Mouse (Mus musculus) cerebellum, adult 8-10 months (tissue): ENCODE results near the gene Ankub1.

Experiments used
- DNase-seq: peaks from one replicate; pipeline ENCODE4 v3.0.0; 2022

The Ankub1 gene

DNA sequence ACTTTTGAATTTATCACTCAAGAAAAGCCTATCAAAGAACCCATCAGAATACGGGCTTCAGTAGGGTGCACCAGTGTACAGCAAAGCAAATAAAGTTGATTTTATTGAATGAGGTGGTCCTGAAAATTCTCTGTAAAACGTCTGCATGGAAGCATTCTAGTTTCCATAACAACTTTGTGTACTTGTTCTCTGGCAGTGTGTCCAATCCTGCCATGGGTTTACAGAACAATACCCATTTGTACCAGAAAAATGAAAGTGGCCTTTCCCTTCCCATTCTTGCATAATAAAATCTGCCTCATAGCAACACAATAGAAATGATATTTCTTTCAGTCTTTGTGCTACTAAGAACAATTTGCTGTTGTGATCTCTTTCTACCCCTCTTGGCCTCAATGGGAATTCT is at the start of gene Ankub1:
Gene Ankub1, minus strand, starts transcription at position 81 of the 400 bp plus-strand sequence.
- DNase-seq, result no peak

DNA sequence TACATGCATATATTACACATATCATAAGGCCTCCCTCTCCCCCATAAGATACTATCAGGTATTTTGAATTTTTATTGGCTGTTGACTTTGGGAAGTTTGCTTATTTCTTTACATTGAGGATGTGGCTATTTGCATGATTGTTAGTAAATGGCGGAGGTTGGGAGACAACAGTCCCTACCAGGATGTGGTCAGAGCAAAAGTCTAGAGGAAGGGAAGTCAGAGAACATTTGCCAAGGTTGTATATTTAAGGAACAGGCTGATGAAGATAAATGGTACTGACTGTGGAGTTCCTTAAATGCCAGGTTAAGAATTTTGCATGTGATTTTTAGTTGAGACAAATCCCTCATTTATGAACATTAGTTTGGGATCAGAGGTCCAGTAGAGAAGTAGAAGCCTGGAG is 47.2 kb upstream of the Ankub1 start:
- DNase-seq, result no peak

DNA sequence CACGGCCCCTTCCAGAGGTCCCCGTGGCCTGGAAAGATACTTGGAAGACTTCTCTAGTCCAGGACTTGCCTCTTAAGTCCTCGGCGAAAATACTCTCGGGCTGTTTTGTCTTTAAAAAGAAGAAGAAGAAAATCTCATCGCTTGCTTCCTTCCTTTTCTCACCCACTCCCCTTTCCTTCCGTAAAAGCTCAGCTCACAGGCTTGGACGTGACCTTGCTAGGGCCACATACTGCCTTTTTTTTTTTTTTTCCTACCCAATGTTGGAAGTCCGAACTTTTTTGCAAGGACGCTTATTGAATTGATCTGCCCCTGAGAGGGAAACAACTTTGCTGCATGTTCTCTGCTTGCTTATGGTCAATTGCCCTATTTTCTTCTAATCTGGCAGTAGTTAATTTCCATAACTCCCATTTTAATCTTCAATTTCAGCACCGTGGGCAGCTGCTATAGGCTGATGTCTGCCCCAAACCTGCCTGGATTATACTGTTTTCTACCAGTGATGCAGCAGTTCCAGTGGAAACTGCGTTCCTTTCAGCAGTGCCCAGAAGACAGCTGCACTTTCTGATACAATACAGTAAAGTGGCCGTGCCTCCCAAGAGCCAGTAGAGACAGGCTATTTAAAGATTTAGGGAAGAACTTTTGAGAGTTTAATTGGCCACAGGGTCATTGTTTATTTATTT is 44.0 kb upstream of the Ankub1 start:
- no peak for DNase-seq

DNA sequence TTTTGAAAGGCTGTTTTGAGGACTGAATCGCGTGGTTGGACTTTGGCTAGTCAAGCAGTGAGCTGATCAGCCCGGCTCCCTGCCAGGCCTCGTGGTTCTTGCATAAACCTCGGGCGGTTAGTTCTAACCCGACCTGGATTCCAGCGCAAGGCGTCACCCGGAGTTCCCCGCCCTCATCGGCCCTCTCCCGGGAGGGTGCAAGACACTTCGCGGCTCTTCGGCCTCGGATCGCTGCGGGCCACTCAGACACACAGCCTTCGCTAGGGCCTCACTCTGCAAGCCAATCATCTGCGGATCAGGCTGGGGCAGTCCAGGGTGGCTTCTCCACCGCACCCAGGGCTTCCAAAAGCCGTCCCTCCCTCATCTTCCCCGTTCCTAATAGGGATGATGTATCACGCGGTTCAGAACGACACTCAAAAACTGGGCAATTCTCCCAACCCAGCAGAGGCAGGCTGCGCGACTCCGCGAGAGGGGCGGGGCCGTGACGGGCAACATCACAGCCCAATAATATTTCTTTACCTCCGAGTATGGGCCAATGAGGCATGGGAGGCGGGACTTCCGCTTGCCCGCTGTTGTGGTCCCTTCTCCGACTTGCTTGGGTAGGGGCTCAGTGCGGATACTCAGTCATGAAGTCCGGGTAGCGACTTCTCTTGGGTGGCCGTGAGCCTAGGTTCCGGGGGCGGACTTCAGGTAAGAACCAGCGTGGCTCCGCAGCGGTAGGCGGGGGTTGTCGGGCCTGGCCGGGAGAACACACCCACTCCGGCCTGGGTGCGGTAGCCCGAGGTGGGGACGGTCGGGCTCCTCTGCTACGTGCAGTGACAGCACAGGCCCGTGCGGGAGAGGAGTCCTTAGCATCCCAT is 43.1 kb upstream of the Ankub1 start, which contains the start of gene Rnf13:
Gene Rnf13, plus strand, starts transcription at position 552 of the 860 bp plus-strand sequence.
- peak; percentile 96 for DNase-seq

DNA sequence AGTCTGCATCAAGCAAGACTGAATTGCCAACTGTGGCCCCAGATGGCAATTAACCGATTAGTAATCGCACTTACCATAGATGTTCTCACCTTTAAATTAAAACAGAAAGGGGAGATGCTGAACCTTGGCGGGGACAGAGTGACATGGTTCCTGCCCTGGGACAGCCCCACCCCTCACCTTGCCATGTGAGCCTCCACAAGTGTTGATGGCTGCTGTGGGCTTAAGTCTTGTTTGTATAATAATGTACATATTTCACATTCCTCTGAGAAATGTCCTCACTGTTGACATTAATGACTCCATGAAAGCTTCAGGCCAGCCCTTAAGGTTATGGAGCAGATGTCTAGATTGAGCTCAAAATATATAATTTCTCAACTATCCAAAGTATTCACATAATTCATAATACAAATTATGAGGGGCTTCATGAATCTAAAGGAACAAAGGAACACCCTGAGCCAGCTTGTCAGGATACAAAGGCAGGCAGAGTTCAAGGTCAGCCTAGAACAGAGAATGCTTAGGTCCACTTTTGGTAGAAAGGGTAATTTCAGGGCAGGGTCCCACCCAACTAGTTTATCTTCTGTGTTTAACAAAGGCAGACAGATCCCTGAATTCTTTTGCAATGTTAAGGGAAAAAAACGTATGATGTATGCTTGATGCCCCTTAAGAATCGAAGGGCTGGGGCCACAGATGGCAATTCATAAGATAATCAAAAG is 39.8 kb upstream of the Ankub1 start:
- no peak for DNase-seq

DNA sequence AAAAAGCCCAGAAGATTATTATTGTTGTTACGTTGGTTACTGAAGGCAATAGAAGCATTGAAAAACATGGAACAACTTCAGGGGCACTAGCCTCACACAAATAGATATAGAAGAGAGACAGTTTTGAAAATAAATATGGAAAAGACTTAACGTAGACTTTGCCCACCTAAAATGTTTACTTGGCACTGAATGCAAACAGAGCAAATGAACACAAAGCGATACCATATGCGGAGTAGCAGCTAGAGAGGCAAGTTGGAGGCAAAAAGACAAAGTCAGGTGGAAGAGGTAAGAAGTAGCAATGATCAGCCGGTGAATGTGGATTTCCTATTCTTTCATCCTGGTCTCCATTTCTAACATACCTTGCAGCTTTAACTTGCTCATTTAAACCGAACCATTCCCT is 21.6 kb upstream of the Ankub1 start:
- no peak for DNase-seq

DNA sequence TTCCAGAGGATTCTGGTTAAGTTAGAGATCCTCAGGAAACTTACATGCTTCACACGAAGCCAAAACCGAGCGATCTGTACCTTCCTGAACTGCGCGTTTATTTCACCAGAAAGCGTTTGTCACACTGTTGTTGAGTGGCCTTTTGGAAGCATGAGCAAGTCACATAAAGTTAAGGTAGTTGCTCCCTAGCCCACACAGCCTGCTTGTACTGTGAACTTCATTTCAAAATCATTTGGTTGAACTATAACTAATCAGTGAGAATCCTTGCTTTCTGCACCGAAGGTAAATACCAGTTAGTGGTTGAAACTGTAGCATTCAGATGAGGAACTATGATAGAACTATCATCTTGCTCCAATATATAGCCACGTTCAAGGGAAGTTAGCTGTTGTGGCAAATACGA is 4.2 kb upstream of the Ankub1 start:
- no peak for DNase-seq

DNA sequence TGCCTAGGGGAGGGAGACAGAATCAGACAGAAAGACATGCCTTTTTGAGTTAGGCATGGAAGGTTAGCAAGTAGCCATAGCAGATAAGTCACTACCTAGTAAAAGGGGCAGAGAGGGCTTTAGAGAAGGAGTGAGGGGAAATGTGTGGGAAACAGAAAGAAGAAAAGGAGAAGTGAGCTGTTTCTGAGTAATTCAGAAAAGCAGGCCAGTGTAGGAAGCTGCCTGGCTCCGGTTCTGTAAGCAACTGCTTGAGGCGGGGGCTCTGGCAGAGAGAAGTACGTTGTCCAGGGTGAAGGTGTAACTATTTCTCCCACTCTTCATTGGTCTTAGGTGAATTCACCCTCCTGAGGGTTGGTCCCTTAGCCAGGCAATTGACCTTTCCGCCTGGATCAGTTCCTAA is 3.6 kb upstream of the Ankub1 start:
- DNase-seq, result no peak

DNA sequence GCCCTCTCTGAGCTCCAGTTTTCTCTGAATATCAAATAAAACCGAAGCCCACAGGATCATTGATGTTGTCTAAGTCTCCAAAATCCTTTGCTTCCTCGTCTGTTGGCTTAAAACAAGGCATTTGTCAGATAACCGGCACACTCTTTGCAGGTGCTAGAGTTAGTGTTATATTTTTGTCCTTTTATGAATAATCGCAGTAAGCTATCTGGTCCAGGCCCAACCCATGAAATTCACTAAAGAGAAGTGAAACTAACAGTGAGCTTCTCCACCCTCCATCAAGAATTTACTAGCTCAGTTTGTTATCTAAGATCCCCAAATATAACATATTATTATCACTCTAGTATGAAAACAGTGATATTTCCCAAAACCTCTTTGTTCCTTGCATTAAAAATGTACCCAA is 827 bp downstream of the Ankub1 start:
- no peak for DNase-seq

DNA sequence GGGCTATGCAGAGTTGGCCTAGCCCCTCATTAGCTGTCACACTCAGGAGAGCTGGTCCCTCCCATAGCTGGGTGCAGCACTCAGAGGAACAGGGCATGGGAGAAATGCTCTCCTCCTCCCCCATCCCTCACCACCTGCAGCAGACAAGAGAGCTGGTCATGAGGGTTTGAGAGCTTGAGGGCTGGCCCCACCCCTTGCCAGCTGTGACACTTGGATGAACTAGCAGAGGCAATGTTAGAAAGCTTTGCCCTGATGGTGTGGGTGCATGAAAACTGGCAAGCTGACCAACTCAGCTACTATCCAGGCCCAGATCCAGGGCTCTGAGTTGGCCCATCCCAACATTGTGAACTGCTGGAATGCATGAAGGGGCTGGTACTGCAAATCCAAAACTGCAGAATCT is 14.8 kb downstream of the Ankub1 start:
- no peak for DNase-seq

DNA sequence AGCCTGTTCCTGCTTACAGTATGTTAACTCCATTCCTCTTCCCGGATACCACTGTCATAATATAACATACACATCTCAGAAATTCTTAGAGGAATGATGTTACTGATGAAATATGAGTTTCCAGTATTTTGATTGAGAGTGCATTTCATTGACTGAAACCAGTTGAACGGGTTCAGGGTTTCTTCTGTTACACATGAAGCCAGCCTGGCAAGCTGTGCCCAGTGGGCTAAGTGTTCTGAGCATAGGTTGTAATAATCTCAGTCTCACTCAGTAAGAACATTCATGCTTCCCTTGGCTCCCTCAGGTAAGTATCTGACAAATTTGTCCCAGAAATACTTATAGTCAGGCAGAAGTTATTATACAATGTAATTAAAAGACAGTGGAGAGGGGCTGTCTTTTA is 18.5 kb downstream of the Ankub1 start:
- DNase-seq, result no peak

DNA sequence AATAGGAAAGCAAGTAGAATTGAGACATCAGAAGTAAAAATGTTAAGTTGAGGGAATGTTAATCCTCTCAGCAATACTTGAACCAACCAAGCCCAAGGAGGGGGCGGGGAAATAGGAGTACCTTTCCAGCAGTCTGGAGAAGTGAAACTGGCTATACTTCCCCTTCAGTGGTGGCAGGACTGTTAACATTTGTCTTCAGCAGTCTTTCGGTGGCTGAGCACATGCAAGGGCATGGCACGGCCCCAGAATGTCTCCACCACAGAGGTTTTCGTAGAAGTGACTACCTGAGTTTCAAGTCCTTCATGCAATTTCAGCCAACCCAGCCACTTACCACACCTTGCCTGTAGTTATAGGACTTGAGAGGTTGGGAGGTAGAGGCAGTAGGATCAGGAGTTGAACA is 19.0 kb downstream of the Ankub1 start:
- DNase-seq, result no peak

DNA sequence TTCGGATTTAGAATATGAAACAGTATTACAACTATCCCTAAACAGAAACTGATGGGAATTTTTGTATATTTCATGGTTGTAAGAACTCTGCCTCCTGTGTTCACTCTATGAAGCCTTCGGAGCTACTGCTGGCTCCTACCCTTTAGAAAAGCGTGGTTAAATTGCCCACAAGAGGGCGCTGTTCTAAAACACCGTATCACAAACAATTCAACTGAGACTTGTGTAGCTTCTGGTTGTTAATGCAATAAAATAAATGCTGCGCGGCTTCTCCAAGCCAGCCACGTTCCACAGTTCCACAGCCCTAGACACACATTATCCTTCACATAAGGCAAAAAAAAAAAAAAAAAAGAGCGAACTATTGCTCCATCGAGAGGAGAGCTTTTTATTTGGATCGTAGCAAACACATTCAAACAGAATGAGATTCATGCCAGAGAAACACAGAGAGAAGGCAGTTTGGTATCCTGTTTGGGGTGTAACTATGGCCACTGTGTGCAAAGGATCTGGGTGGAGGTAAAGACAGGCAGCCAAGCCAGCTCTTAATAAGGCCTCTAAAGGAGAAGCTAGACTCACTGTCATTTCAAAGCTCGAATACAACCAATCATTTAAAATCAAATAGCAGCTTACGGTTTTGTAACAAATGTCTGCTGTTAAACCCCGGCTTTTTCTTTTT is 25.4 kb downstream of the Ankub1 start:
- peak; percentile 69 for DNase-seq

DNA sequence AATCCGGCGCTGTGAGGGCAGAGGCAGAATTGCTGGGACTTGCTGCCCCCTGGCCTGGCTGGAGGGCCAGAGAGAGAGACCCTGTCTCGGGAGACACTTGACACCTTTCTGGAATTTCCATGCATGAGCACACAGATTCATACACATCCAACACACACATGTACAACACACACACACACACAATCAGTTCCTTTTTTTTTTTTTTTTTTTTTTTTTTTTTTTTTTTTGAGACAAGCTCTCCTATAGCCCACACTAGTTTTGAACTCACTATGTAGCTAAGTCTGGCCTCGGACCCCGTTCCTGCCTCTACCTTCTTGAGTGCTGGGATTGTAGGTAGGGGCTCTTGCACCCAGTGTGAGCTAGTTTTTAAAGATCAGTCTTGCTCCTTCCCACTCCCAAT is 26.7 kb downstream of the Ankub1 start:
- DNase-seq, result no peak

DNA sequence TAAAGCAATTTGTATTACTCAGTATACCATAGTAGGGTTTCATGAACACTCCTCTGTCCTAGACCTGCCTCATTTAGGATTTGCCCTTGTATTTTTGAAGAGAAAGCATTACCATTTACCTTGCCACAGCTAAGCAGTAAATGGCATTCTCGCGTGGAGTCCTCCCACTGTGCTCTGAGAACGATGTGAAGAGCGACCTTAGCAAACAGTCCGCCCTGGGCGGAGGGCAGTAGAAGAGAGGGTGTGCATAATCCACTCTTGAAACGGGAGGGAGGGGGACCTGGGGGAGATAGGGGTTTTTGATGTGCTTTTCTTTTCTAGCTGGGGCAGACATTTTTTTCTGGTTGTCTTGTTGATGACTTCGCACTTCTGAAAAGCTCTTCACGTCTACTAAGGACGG is 27.9 kb downstream of the Ankub1 start:
- no peak for DNase-seq

DNA sequence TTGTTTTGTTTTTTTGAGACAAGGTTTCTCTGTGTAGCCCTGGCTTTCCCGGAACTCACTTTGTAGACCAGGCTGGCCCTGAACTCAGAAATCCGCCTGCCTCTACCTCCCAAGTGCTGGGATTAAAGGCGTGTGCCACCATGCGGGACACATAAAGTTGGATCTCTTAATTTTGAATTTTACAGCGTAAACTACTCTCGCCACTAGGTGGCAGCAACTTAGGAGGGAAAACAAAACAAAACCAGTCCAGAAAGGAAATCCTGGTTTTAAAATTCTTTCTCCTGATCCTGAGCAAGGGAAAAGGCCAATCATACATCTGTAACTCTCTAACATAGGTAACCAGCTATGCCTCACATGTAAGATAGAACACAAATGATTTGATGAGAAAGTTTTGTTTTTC is 28.9 kb downstream of the Ankub1 start:
- DNase-seq, result peak; percentile 36

DNA sequence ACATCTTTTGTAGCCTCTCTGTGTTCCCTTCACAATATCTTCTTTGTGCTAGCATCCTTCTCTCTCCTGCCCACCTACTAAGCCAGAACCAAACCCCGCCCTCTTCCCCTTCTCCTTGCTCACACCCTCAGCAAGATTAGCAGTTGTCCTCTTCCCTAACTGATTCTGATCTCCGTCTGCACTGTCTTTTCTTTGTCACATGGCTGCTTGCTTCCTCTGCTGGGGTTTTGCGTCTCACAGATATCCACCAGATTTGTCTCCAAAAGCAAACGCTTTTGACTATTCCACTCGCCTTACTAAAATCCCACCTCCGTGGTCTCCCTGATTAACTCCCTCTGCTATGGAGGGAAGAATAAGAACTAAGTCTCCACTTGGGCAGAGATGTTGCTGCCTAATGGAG is 34.0 kb downstream of the Ankub1 start:
- no peak for DNase-seq

DNA sequence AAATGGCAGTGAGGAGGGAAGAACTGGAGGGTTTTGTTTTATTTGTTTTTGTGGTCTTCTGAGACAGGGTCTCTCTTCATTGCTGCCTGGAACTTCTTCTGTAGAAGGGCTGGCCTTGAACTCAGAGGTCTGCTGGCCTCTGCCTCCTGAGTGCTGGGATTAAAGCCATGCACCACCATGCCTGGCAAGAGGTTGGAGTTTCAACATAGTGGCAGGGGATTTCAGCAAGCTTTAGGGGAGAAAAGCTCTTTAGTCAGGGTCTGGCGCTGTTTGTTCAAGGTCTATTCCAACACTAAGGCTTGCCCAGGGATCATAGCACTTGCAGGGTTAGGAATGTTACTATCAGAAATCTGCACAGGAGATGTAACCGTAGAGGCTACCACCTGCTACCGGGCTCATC is 39.0 kb downstream of the Ankub1 start:
- DNase-seq, result no peak

DNA sequence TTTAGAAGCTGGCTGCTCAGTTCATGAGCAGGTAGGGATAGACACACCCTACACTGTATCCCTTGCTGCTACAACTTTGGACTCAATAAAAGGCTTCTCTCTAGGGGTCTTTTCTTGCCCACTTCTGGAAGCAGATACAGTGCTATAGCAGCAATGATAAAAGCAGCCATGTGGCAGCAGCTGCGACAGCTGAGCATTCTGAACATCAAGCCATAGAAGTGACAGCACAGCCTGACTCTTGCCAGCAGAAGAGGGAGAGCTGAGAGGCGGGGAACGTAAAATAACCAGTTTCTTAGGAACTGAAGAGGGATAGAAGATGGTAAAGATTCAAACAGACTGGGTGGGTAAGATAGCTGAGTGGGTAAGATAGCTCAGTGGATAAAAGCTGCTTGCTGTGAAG is 40.1 kb downstream of the Ankub1 start:
- DNase-seq, result no peak

DNA sequence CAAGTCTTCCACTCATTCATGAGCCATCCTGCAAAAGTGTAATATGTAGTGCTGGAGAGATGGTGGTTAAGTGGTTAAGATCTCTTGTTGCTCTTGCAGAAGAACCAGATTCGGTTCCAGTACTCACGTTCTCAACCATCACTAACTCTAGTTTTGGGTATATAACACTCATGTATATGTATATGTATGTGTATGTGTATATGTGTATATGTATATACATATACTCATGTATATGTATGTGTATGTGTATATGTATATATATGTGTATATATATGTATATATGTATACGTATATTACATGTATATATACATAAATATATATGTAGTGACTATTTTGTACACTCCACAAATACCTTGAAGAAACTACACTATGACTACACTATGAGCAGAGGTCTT is 40.7 kb downstream of the Ankub1 start:
- no peak for DNase-seq

DNA sequence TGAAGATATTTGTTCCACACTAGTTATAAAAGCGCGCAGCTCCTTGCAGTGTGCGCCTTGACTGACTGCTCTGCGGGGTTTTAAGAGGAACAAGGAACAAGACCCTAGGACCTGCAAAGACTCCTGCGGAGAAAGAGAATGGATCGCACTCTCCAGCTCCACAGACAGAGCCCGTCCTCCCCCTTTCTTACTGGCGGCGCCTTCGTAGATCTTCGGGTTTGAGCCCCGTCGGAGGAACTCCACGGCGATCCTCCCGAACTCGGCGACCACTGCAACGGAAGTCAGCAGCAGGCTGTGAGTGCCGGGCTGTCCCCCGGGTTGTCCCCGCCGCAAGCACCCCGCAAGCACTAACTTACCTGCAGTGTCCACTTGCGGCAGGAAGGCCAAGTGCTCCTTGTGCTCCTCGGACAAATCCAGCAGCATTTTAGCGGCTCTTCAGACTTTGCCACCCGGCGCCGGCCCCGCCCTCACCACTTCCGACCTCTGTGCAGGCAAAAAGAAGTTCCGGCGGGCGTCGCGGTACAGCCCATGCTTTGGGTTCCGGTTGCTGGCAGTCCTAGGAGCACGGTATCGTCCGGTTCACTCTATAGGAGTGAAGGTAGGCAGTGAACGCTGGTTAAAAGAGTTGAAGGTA is 41.3 kb downstream of the Ankub1 start, which contains the start of gene Commd2:
Gene Commd2, minus strand, starts transcription at position 485 of the 634 bp plus-strand sequence.
- DNase-seq, result peak; percentile 92

DNA sequence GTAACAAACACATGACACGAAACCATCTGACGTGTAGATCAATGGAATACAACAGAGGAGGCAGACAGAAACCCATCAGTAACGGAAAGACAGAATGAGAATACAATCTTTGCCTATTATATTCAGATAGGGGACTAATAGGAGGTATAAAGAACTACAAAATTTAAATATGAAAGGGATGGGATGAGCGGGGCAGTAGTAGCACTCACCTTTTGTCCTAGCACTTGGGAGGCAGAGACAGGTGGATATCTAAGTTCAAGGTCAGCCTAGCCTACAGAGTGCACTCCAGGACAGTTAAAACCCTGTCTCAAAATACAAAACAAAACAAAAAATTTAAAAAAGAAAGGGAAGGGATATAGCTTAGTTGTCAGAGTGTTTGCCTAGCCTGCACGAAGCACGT is 49.4 kb downstream of the Ankub1 start:
- DNase-seq, result no peak

DNA sequence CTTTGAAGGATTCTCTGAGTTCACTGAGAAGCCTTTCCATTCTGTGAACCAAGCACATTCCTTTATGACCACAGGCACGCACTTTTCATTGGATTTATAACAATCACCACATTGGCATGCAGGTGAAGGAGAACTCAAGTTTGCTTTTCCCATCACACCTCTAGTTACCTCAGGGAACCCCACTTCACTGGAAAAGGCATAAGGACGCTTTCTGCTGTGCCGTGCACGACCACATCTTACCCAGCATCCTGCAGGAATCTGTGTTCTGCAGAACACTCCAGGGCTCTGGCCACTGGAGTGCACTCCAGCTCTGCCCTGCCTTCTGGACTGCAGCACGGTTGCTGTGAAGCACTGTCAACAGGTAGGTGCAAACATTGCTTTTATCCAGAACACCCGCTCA is 55.0 kb downstream of the Ankub1 start:
- no peak for DNase-seq
